Mouse (Mus musculus) MEL (cell line): Measurements from ENCODE around the gene Ccdc146.
A peak's percentile ranks its signal among the peaks of the same experiment; 100 is the strongest.

Source experiments
- CHD1 ChIP-seq: IDR thresholded peaks from 2 replicates; pipeline ENCODE4 v1.6.1; 2012; ENCODE audit warnings: low read depth, mild to moderate bottlenecking, inconsistent platforms, low read length, improper control_type of control experiment
- CTCF ChIP-seq, 3 experiments: IDR thresholded peaks in 2 of 3; conservative IDR thresholded peaks in 1 of 3; 2 replicates each; pipeline ENCODE4 v1.5.1; 2011 to 2012; ENCODE audit warnings: low read length in 3 of 3, low read depth in 2 of 3, mild to moderate bottlenecking in 2 of 3, improper control_type of control experiment in 1 of 3, inconsistent platforms in 1 of 3, mixed read lengths in 1 of 3, moderate library complexity in 1 of 3; ENCODE audit not compliant: control insufficient read depth in 1 of 3, insufficient read depth in 1 of 3, poor library complexity in 1 of 3, severe bottlenecking in 1 of 3
- EP300 ChIP-seq, 2 experiments: IDR thresholded peaks; 2 replicates each; pipeline ENCODE4 v1.6.1; 2011; ENCODE audit warnings: improper control_type of control experiment in 2 of 2, low read length in 2 of 2, low read depth in 1 of 2, mild to moderate bottlenecking in 1 of 2
- HCFC1 ChIP-seq: IDR thresholded peaks from 2 replicates; pipeline ENCODE4 v1.6.1; 2012; ENCODE audit warnings: low read depth, mild to moderate bottlenecking, inconsistent platforms, low read length, improper control_type of control experiment, moderate library complexity
- POLR2A ChIP-seq, 2 experiments: IDR thresholded peaks; 2 replicates each; pipeline ENCODE4 v1.6.1; 2011 to 2012; ENCODE audit warnings: low read length in 2 of 2, mild to moderate bottlenecking in 2 of 2, control low read depth in 1 of 2, improper control_type of control experiment in 1 of 2, low read depth in 1 of 2, moderate library complexity in 1 of 2; ENCODE audit not compliant: control insufficient read depth in 1 of 2, insufficient read depth in 1 of 2, poor library complexity in 1 of 2
- SIN3A ChIP-seq: IDR thresholded peaks from 2 replicates; pipeline ENCODE4 v1.6.1; 2012; ENCODE audit warnings: low read length, improper control_type of control experiment, inconsistent platforms
- UBTF ChIP-seq: IDR thresholded peaks from 2 replicates; pipeline ENCODE4 v1.6.1; 2012; ENCODE audit warnings: low read depth, mild to moderate bottlenecking, inconsistent platforms, low read length, improper control_type of control experiment, moderate library complexity, borderline replicate concordance; ENCODE audit not compliant: insufficient read depth
- USF1 ChIP-seq: IDR thresholded peaks from 2 replicates; pipeline ENCODE4 v1.6.1; 2014; ENCODE audit warnings: low read depth, mild to moderate bottlenecking, inconsistent platforms, low read length, improper control_type of control experiment, moderate library complexity
- ZNF384 ChIP-seq: IDR thresholded peaks from 2 replicates; pipeline ENCODE4 v1.6.1; 2012; ENCODE audit warnings: low read depth, mild to moderate bottlenecking, inconsistent platforms, low read length, improper control_type of control experiment

DNA sequence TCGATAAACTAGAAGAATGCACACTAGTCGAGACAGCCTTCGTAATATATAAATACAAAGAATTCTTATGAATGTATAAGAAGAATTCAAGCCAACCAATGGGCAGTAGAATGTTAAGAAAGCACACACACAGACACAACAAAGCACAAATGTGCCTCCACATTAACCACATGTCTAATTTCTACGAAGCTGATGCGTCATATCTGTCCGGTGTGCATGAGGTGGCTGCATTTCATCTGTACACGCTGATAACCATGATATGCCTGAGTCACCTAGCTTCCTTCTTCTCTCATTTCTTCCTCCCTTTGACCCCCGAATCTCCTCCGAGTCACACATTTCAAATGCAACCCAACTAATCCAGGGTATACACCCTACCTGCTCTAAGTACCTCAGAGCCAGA, 39.5 kb downstream of the Ccdc146 start:
- TF ChIP-seq SIN3A (peak; percentile 68), HCFC1 (peak; percentile 53; the same call in 1 of the 2 replicates), CTCF (IDR thresholded peaks at IDR 0.05 in 2 of 3, conservative IDR thresholded peaks at IDR 0.05 in 1 of 3; ENCODE audit: control insufficient read depth in 1 of 3, insufficient read depth in 1 of 3, low read depth in 2 of 3, low read length in 3 of 3, poor library complexity in 1 of 3, severe bottlenecking in 1 of 3) (no peak), EP300 (IDR thresholded peaks at IDR 0.05; ENCODE audit: low read depth in 1 of 2, low read length in 2 of 2) (peak; percentile 89 to 95), CHD1 (no peak), ZNF384 (0 out of 2 replicates have a peak, but pooled peaks have one; percentile 18), POLR2A (IDR thresholded peaks at IDR 0.05; ENCODE audit: control insufficient read depth in 1 of 2, insufficient read depth in 1 of 2, low read depth in 1 of 2, low read length in 2 of 2, poor library complexity in 1 of 2) (no peak), USF1 (0 out of 2 replicates have a peak, but pooled peaks have one; percentile 20), UBTF (no peak)
